Mouse (Mus musculus) bone marrow, adult 2 months (tissue): ENCODE results near the gene Gstm5.

ENCODE experiments used
- CTCF ChIP-seq: fragments of 200-500 bp; IDR thresholded peaks from 2 replicates; pipeline ENCODE4 v1.5.1; 2011; ENCODE audit warnings: low read length, control low read depth; ENCODE audit not compliant: control insufficient read depth, insufficient read depth
- POLR2A ChIP-seq: fragments of 200-500 bp; IDR thresholded peaks from 2 replicates; pipeline ENCODE4 v1.6.1; 2011; ENCODE audit warnings: low read depth, mild to moderate bottlenecking, control low read depth, low read length, borderline replicate concordance; ENCODE audit not compliant: control insufficient read depth

DNA sequence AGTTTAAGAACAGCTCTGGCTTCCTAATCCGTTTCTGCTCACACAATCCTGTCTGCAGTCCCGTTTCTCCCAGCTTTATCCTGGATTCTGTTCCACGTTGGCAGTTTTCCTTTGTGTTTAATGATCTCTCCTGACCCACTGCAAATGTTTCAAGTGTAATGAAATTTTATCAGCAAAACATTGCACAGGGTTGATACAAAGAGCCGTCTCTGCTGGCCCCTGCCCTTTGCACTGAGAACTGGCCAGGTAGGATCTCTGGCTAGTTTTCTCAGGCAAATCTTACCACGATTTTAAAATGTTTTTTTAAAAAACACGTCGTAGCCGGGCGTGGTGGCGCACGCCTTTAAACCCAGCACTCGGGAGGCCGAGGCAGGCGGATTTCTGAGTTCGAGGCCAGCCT is 21.1 kb downstream of the Gstm5 start:
- no peak for TF ChIP-seq CTCF
- no peak for TF ChIP-seq POLR2A
